In genomic region chr1:74334607-74335006, GRCm38 (mm10) we compare ENCODE assay signal across 25 mouse cellular contexts. TPM values are rescaled to one million over a fixed set of nuclear protein-coding genes. Genes with fewer than 3 reads are reported as not detected.
DNase-seq lines count a peak whose midpoint lies in the region; ATAC-seq and TF ChIP-seq lines count a peak whose summit lies in the region.
"Had no signal": no experiment of that assay in that cellular context is flagged by ENCODE, and none has a peak within 500 bp of the region (broad histone marks: within the 10 kb centered on the region; RNA-seq: fewer than 3 reads in every experiment).

No protein-coding gene starts in this region.

- no peaks in the 10 kb centered on the region for H3K36me3 ChIP-seq in embryonic facial prominence, embryonic 11.5 days (replicated peaks; ENCODE audit: control insufficient read depth, insufficient read depth, low read depth, low read length)
- peaks cover 10% of the 10 kb centered on the region for H3K36me3 ChIP-seq in embryonic facial prominence, embryonic 10.5 days (replicated peaks)
- H3K36me3 ChIP-seq in heart, embryonic 14.5 days (ENCODE audit: control insufficient read depth, insufficient read depth, low read length): no peaks in the 10 kb centered on the region
- H3K36me3 ChIP-seq in heart, embryonic 12.5 days: no peaks in the 10 kb centered on the region
- H3K36me3 ChIP-seq in embryonic facial prominence, embryonic 14.5 days (ENCODE audit: control insufficient read depth, insufficient read depth, low read length): no peaks in the 10 kb centered on the region
- no peaks in the 10 kb centered on the region for H3K36me3 ChIP-seq in midbrain, embryonic 10.5 days
- H3K36me3 ChIP-seq: hindbrain, embryonic 13.5 days; liver, embryonic 13.5 days; midbrain, embryonic 13.5 days; neural tube, embryonic 12.5 days had no signal

- H3K9ac ChIP-seq in embryonic facial prominence, embryonic 11.5 days (replicated peaks; ENCODE audit: low read length): peak overlapping the region; percentile 18; the same call in 1 of the 2 replicates
- 0 out of 2 replicates have a peak overlapping the region, but pooled peaks have one; percentile 14 for H3K9ac ChIP-seq in heart, embryonic 14.5 days (ENCODE audit: low read length)
- no peak overlapping the region for H3K9ac ChIP-seq in heart, embryonic 12.5 days
- no peak overlapping the region for H3K9ac ChIP-seq in embryonic facial prominence, embryonic 14.5 days (ENCODE audit: low read depth, low read length)
- H3K9ac ChIP-seq: hindbrain, embryonic 13.5 days; liver, embryonic 13.5 days; midbrain, embryonic 13.5 days; neural tube, embryonic 12.5 days had no signal

- no peak for DNase-seq in embryonic facial prominence, embryonic 11.5 days (ENCODE audit: low spot score)
- DNase-seq in embryonic facial prominence, embryonic 10.5 days (ENCODE audit: low spot score): no peak
- no peak for DNase-seq in layer of hippocampus, adult 2 months (ENCODE audit: low spot score in 2 of 2)
- no peak for DNase-seq in layer of hippocampus, adult 18-20 months (ENCODE audit: low spot score in 2 of 2)
- no peak for DNase-seq in embryonic facial prominence, embryonic 14.5 days (ENCODE audit: low spot score)
- no peak for DNase-seq in midbrain, embryonic 10.5 days (ENCODE audit: low spot score)
- DNase-seq: adrenal gland, postnatal 10 days; cerebellum, adult 2 months; gastrocnemius, postnatal 36 days; kidney, adult 11 months; kidney, postnatal 10 days; layer of hippocampus, postnatal 36 days; liver, embryonic 13.5 days; lung, adult 2 months; lung, postnatal 14 days; retina, postnatal 1 day; right cerebral cortex, postnatal 25 days; spleen, adult 18-20 months; thymus, postnatal 14 days had no signal

- H3K27ac ChIP-seq in embryonic facial prominence, embryonic 11.5 days (replicated peaks; ENCODE audit: low read depth, low read length): no peak overlapping the region
- no peak overlapping the region for H3K27ac ChIP-seq in embryonic facial prominence, embryonic 10.5 days (replicated peaks)
- 0 out of 4 replicates have a peak overlapping the region, but pooled peaks of 1 of the 2 experiments have one; percentile 1 for H3K27ac ChIP-seq in heart, embryonic 14.5 days (replicated peaks in 1 of 2; ENCODE audit: control insufficient read depth in 1 of 2, insufficient read depth in 1 of 2, low read depth in 2 of 2, low read length in 2 of 2)
- no peak overlapping the region for H3K27ac ChIP-seq in heart, embryonic 12.5 days (ENCODE audit: poor library complexity, severe bottlenecking)
- H3K27ac ChIP-seq in layer of hippocampus, adult 2 months: peak overlapping the region; percentile 54
- no peak overlapping the region for H3K27ac ChIP-seq in embryonic facial prominence, embryonic 14.5 days (replicated peaks; ENCODE audit: low read depth, low read length)
- H3K27ac ChIP-seq in midbrain, embryonic 10.5 days (replicated peaks): no peak overlapping the region
- H3K27ac ChIP-seq: hindbrain, embryonic 13.5 days; liver, embryonic 13.5 days; midbrain, embryonic 13.5 days; neural tube, embryonic 12.5 days had no signal

- H3K4me1 ChIP-seq in embryonic facial prominence, embryonic 11.5 days (ENCODE audit: control insufficient read depth, insufficient read depth, low read length): no peaks in the 10 kb centered on the region
- peaks cover 61% of the 10 kb centered on the region for H3K4me1 ChIP-seq in embryonic facial prominence, embryonic 10.5 days
- H3K4me1 ChIP-seq in heart, embryonic 14.5 days (ENCODE audit: control insufficient read depth in 2 of 2, insufficient read depth in 2 of 2, low read length in 2 of 2): peaks cover 30 to 56% of the 10 kb centered on the region in 2 experiments
- peaks cover 78% of the 10 kb centered on the region for H3K4me1 ChIP-seq in heart, embryonic 12.5 days (replicated peaks)
- H3K4me1 ChIP-seq in embryonic facial prominence, embryonic 14.5 days (ENCODE audit: control insufficient read depth, insufficient read depth, low read length): peaks cover 18% of the 10 kb centered on the region
- H3K4me1 ChIP-seq in midbrain, embryonic 10.5 days: peaks cover 53% of the 10 kb centered on the region

- H3K4me2 ChIP-seq in embryonic facial prominence, embryonic 11.5 days (ENCODE audit: low read depth, low read length): no peak overlapping the region
- peak overlapping the region; percentile 0; the same call in 1 of the 2 replicates for H3K4me2 ChIP-seq in heart, embryonic 14.5 days (ENCODE audit: low read length)
- H3K4me2 ChIP-seq in heart, embryonic 12.5 days: no peak overlapping the region
- H3K4me2 ChIP-seq in embryonic facial prominence, embryonic 14.5 days (ENCODE audit: low read depth, low read length): 0 out of 2 replicates have a peak overlapping the region, but pooled peaks have one; percentile 5
- H3K4me2 ChIP-seq: liver, embryonic 13.5 days; midbrain, embryonic 13.5 days; neural tube, embryonic 12.5 days had no signal

- WGBS in embryonic facial prominence, embryonic 11.5 days: 57% methylated on average over 3 of the region's 3 CpGs
- 74% methylated on average over 3 of the region's 3 CpGs for WGBS in embryonic facial prominence, embryonic 10.5 days
- 86% methylated on average over 3 of the region's 3 CpGs for WGBS in heart, embryonic 14.5 days
- WGBS in heart, embryonic 12.5 days: 87% methylated on average over 3 of the region's 3 CpGs
- 76% methylated on average over 3 of the region's 3 CpGs for WGBS in embryonic facial prominence, embryonic 14.5 days
- WGBS in midbrain, embryonic 10.5 days: 83% methylated on average over 3 of the region's 3 CpGs

- no peak for ATAC-seq in embryonic facial prominence, embryonic 11.5 days (replicated peaks; ENCODE audit: insufficient number of reproducible peaks, low FRiP score, low TSS enrichment, low read depth)
- no peak for ATAC-seq in heart, embryonic 14.5 days (ENCODE audit: insufficient number of reproducible peaks, insufficient read depth, low FRiP score, low read depth)
- no peak for ATAC-seq in heart, embryonic 12.5 days (ENCODE audit: insufficient number of reproducible peaks, low FRiP score)
- no peak for ATAC-seq in embryonic facial prominence, embryonic 14.5 days (ENCODE audit: low read depth)
- ATAC-seq: forebrain, embryonic 16.5 days; midbrain, embryonic 13.5 days had no signal

- no peak overlapping the region for H3K4me3 ChIP-seq in embryonic facial prominence, embryonic 11.5 days (ENCODE audit: low read depth, low read length)
- H3K4me3 ChIP-seq in embryonic facial prominence, embryonic 10.5 days: no peak overlapping the region
- no peak overlapping the region for H3K4me3 ChIP-seq in heart, embryonic 14.5 days (ENCODE audit: control insufficient read depth in 1 of 2, insufficient read depth in 1 of 2, low read depth in 1 of 2, low read length in 2 of 2)
- H3K4me3 ChIP-seq in heart, embryonic 12.5 days: no peak overlapping the region
- peak overlapping the region; percentile 58; the same call in 1 of the 2 replicates for H3K4me3 ChIP-seq in layer of hippocampus, adult 2 months
- no peak overlapping the region for H3K4me3 ChIP-seq in embryonic facial prominence, embryonic 14.5 days (ENCODE audit: low read depth, low read length)
- H3K4me3 ChIP-seq in midbrain, embryonic 10.5 days: no peak overlapping the region
- H3K4me3 ChIP-seq: hindbrain, embryonic 13.5 days; liver, embryonic 13.5 days; midbrain, embryonic 13.5 days; neural tube, embryonic 12.5 days had no signal

- no peaks in the 10 kb centered on the region for H3K27me3 ChIP-seq in embryonic facial prominence, embryonic 11.5 days (ENCODE audit: control insufficient read depth, insufficient read depth, low read length)
- no peaks in the 10 kb centered on the region for H3K27me3 ChIP-seq in embryonic facial prominence, embryonic 10.5 days (replicated peaks; ENCODE audit: low read depth, poor library complexity, severe bottlenecking)
- no peaks in the 10 kb centered on the region for H3K27me3 ChIP-seq in heart, embryonic 14.5 days (ENCODE audit: control insufficient read depth, insufficient read depth, low read length)
- no peaks in the 10 kb centered on the region for H3K27me3 ChIP-seq in heart, embryonic 12.5 days (replicated peaks)
- no peaks in the 10 kb centered on the region for H3K27me3 ChIP-seq in embryonic facial prominence, embryonic 14.5 days (replicated peaks; ENCODE audit: control insufficient read depth, insufficient read depth, low read length)
- 0 out of 2 replicates have a peak, but pooled peaks cover 7% of the 10 kb centered on the region for H3K27me3 ChIP-seq in midbrain, embryonic 10.5 days (ENCODE audit: low read depth, poor library complexity, severe bottlenecking)
- H3K27me3 ChIP-seq: hindbrain, embryonic 13.5 days; midbrain, embryonic 13.5 days; neural tube, embryonic 12.5 days had no signal

- no peak for TF ChIP-seq CTCF in layer of hippocampus, adult 2 months (conservative IDR thresholded peaks at IDR 0.05)

- H3K9me3 ChIP-seq in embryonic facial prominence, embryonic 11.5 days (replicated peaks; ENCODE audit: control insufficient read depth, low read length): no peaks in the 10 kb centered on the region
- H3K9me3 ChIP-seq in embryonic facial prominence, embryonic 10.5 days: no peaks in the 10 kb centered on the region
- no peaks in the 10 kb centered on the region for H3K9me3 ChIP-seq in heart, embryonic 14.5 days (ENCODE audit: control insufficient read depth, low read length)
- H3K9me3 ChIP-seq in heart, embryonic 12.5 days (replicated peaks): no peaks in the 10 kb centered on the region
- no peaks in the 10 kb centered on the region for H3K9me3 ChIP-seq in embryonic facial prominence, embryonic 14.5 days (ENCODE audit: control insufficient read depth, low read length)
- no peaks in the 10 kb centered on the region for H3K9me3 ChIP-seq in midbrain, embryonic 10.5 days (replicated peaks)
- H3K9me3 ChIP-seq: hindbrain, embryonic 13.5 days; liver, embryonic 13.5 days; midbrain, embryonic 13.5 days; neural tube, embryonic 12.5 days had no signal

RNA-seq across cellular contexts. Expression of gene Catip, which starts 27.3 kb away (rescaled TPM):
- polyA plus RNA-seq in embryonic facial prominence, embryonic 11.5 days (2014; fragmentation: Nextera tagmentation; extraction: Ambion mirVana): 0.22 and 0.36 TPM in 2 replicates
- polyA plus RNA-seq in embryonic facial prominence, embryonic 10.5 days (2016; fragmentation: Nextera tagmentation; extraction: Ambion mirVana): 0.22 and 0.28 TPM in 2 replicates
- polyA plus RNA-seq in heart, embryonic 14.5 days (2014; fragmentation: Nextera tagmentation; extraction: Ambion mirVana): 0.34 and 0.55 TPM in 2 replicates
- 0.46 TPM in 2 replicates for polyA plus RNA-seq in heart, embryonic 12.5 days (2016; fragmentation: Nextera tagmentation; extraction: Ambion mirVana)
- 1 to 10 TPM; 1.1 to 1.8 TPM for total RNA-seq in layer of hippocampus, adult 2 months (2021)
- 1 to 10 TPM; 1.0 to 1.2 TPM for total RNA-seq in layer of hippocampus, adult 18-20 months (2021)
- 0.43 and 0.95 TPM in 2 replicates for polyA plus RNA-seq in embryonic facial prominence, embryonic 14.5 days (2014; fragmentation: Nextera tagmentation; extraction: Ambion mirVana)
- polyA plus RNA-seq in midbrain, embryonic 10.5 days (2016; fragmentation: Nextera tagmentation; extraction: Ambion mirVana): 0.12 and 0.22 TPM in 2 replicates

RNA-seq across cellular contexts. Expression of gene Tmbim1, which starts 29.2 kb away (rescaled TPM):
- 10.1 and 10.5 TPM in 2 replicates for polyA plus RNA-seq in embryonic facial prominence, embryonic 11.5 days (2014; fragmentation: Nextera tagmentation; extraction: Ambion mirVana)
- 12.4 and 12.5 TPM in 2 replicates for polyA plus RNA-seq in embryonic facial prominence, embryonic 10.5 days (2016; fragmentation: Nextera tagmentation; extraction: Ambion mirVana)
- 39.1 and 40.5 TPM in 2 replicates for polyA plus RNA-seq in heart, embryonic 14.5 days (2014; fragmentation: Nextera tagmentation; extraction: Ambion mirVana)
- polyA plus RNA-seq in heart, embryonic 12.5 days (2016; fragmentation: Nextera tagmentation; extraction: Ambion mirVana): 41.1 and 42.9 TPM in 2 replicates
- 10 to 100 TPM; 23.3 to 23.9 TPM for total RNA-seq in layer of hippocampus, adult 2 months (2021)
- total RNA-seq in layer of hippocampus, adult 18-20 months (2021): 10 to 100 TPM; 23.6 to 27.1 TPM
- polyA plus RNA-seq in embryonic facial prominence, embryonic 14.5 days (2014; fragmentation: Nextera tagmentation; extraction: Ambion mirVana): 35.4 and 35.6 TPM in 2 replicates
- polyA plus RNA-seq in midbrain, embryonic 10.5 days (2016; fragmentation: Nextera tagmentation; extraction: Ambion mirVana): 8.6 TPM in 2 replicates

RNA-seq across cellular contexts. Expression of gene Slc11a1, which starts 40.4 kb away (rescaled TPM):
- 2.4 and 4.9 TPM in 2 replicates for polyA plus RNA-seq in embryonic facial prominence, embryonic 11.5 days (2014; fragmentation: Nextera tagmentation; extraction: Ambion mirVana)
- 1.7 and 2.1 TPM in 2 replicates for polyA plus RNA-seq in embryonic facial prominence, embryonic 10.5 days (2016; fragmentation: Nextera tagmentation; extraction: Ambion mirVana)
- 4.4 and 4.9 TPM in 2 replicates for polyA plus RNA-seq in heart, embryonic 14.5 days (2014; fragmentation: Nextera tagmentation; extraction: Ambion mirVana)
- polyA plus RNA-seq in heart, embryonic 12.5 days (2016; fragmentation: Nextera tagmentation; extraction: Ambion mirVana): 1.3 and 1.5 TPM in 2 replicates
- 1 to 10 TPM; 3.1 to 3.9 TPM for total RNA-seq in layer of hippocampus, adult 2 months (2021)
- 1 to 10 TPM; 3.2 to 4.5 TPM for total RNA-seq in layer of hippocampus, adult 18-20 months (2021)
- polyA plus RNA-seq in embryonic facial prominence, embryonic 14.5 days (2014; fragmentation: Nextera tagmentation; extraction: Ambion mirVana): 5.6 and 5.7 TPM in 2 replicates
- 1.4 and 2.2 TPM in 2 replicates for polyA plus RNA-seq in midbrain, embryonic 10.5 days (2016; fragmentation: Nextera tagmentation; extraction: Ambion mirVana)

RNA-seq across cellular contexts. Expression of gene Pnkd, which starts 49.9 kb away (rescaled TPM):
- polyA plus RNA-seq in embryonic facial prominence, embryonic 11.5 days (2014; fragmentation: Nextera tagmentation; extraction: Ambion mirVana): 95.1 and 98.6 TPM in 2 replicates
- 108 and 109 TPM in 2 replicates for polyA plus RNA-seq in embryonic facial prominence, embryonic 10.5 days (2016; fragmentation: Nextera tagmentation; extraction: Ambion mirVana)
- 320 and 338 TPM in 2 replicates for polyA plus RNA-seq in heart, embryonic 14.5 days (2014; fragmentation: Nextera tagmentation; extraction: Ambion mirVana)
- 215 and 216 TPM in 2 replicates for polyA plus RNA-seq in heart, embryonic 12.5 days (2016; fragmentation: Nextera tagmentation; extraction: Ambion mirVana)
- 100 to 1,000 TPM; 171 to 185 TPM for total RNA-seq in layer of hippocampus, adult 2 months (2021)
- total RNA-seq in layer of hippocampus, adult 18-20 months (2021): 100 to 1,000 TPM; 192 to 206 TPM
- 119 and 133 TPM in 2 replicates for polyA plus RNA-seq in embryonic facial prominence, embryonic 14.5 days (2014; fragmentation: Nextera tagmentation; extraction: Ambion mirVana)
- 99.5 and 107 TPM in 2 replicates for polyA plus RNA-seq in midbrain, embryonic 10.5 days (2016; fragmentation: Nextera tagmentation; extraction: Ambion mirVana)

RNA-seq across cellular contexts. Expression of gene Aamp, which starts 50.1 kb away (rescaled TPM):
- polyA plus RNA-seq in embryonic facial prominence, embryonic 11.5 days (2014; fragmentation: Nextera tagmentation; extraction: Ambion mirVana): 179 and 206 TPM in 2 replicates
- 259 and 262 TPM in 2 replicates for polyA plus RNA-seq in embryonic facial prominence, embryonic 10.5 days (2016; fragmentation: Nextera tagmentation; extraction: Ambion mirVana)
- 180 and 187 TPM in 2 replicates for polyA plus RNA-seq in heart, embryonic 14.5 days (2014; fragmentation: Nextera tagmentation; extraction: Ambion mirVana)
- 169 and 171 TPM in 2 replicates for polyA plus RNA-seq in heart, embryonic 12.5 days (2016; fragmentation: Nextera tagmentation; extraction: Ambion mirVana)
- 100 to 1,000 TPM; 153 to 155 TPM for total RNA-seq in layer of hippocampus, adult 2 months (2021)
- 100 to 1,000 TPM; 163 to 168 TPM for total RNA-seq in layer of hippocampus, adult 18-20 months (2021)
- polyA plus RNA-seq in embryonic facial prominence, embryonic 14.5 days (2014; fragmentation: Nextera tagmentation; extraction: Ambion mirVana): 214 and 224 TPM in 2 replicates
- polyA plus RNA-seq in midbrain, embryonic 10.5 days (2016; fragmentation: Nextera tagmentation; extraction: Ambion mirVana): 241 and 246 TPM in 2 replicates

Comparison
In these comparisons a context has a peak if more than half of its experiments do, and no peak if none do; other contexts are left out.
1. H3K4me2 ChIP-seq: peak in heart, embryonic 14.5 days (single experiment) and embryonic facial prominence, embryonic 14.5 days (single experiment); none in embryonic facial prominence, embryonic 11.5 days (single experiment) and heart, embryonic 12.5 days (single experiment).
2. H3K9ac ChIP-seq: peak in embryonic facial prominence, embryonic 11.5 days (single experiment) and heart, embryonic 14.5 days (single experiment); none in heart, embryonic 12.5 days (single experiment) and embryonic facial prominence, embryonic 14.5 days (single experiment).